Mouse (Mus musculus): ENCODE data around the gene Scoc. TPM values are rescaled to one million over a fixed set of nuclear protein-coding genes. Genes with fewer than 3 reads are reported as not detected.
A peak's percentile ranks its signal among the peaks of the same experiment; 100 is the strongest.
"Not testable (repeated sequence)": the region's sequence is repeated elsewhere in the genome, so short reads cannot be mapped to it uniquely, and the experiment has no call there.

Scoc gene
- total RNA-seq (2022): 10 to 100 TPM; 64.7 to 84.2 (median 75.1) TPM

DNA sequence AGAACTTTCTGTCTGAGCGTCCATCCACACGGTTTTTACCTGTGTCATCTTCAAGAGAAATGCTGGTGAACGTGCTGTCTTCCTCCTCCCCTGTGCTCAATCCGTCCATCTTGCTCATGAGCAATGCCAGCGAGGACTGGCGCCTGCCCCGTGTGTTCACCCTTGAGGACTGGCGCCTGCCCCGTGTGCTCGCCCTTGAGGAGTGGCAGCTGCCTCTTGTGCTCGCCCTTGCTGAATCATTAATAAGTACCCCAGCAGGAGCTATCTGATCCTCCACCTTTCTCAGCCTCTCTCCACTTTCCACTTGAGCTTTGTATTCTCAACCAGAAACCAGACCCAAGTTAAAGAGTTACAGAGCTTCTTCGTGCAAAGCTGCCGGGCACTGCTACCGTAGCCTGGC is at the start of gene Scoc:
Gene Scoc, minus strand, starts transcription at position 170 of the 400 bp plus-strand sequence.
- DNase-seq: no peak

DNA sequence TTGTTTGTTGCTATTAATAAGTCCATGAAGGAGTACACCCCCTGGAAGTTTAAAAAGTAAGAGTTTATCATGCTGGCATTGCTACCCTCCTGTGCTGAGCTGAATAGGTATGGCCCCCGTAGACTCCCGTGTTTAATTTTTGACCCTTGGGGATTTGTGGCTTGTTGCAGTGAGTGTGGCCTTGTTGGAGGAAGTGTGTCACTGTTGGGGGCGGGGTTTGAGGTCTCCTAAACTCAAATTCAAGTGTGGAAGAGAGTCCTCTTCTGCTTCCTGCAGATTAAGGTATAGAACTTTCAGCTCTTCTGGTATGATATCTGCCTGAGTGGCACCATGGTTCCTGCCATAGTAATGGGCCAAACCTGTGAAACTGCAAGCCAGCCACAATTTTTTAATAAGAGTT is 1.4 kb upstream of the Scoc start:
- DNase-seq: no peak

DNA sequence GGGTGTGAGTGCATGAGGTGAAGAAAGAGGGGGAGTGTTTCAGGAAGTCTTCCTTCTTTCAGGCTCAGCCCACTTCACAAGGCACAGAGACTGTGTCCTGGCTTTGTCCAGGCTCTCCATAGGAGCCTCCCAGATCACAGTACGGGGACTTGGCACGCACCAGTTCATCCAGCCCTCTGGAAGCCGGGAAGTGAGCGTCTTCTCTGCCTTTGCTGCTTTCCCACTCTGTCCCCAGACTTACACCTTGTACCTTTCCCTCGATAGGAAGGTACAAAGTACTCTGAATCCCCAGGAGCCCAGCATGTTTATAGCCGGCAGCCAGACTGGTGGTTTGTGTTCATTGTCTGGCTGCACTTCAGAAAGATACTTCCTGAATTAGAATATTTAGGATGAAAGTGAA is 1.1 kb downstream of the Scoc start:
- DNase-seq: no peak

DNA sequence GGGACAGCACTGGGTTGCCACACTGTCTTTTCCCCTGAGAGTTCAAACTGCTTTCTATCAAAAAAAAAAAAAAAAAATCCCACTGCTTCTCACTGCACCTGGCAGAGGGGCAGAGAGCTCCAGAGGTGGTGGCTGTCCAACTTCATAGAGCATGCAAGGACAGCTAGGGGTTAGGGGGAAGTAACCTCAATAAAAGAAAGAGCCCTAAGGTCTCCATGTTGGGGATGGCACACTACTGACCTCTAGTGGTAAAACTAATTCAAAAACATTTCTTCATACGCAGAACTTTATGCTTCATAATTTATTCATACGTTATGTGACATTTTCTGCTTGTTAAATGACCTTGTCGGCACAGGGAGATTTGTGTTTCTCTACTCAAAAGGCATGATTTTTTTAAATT is 7.1 kb downstream of the Scoc start:
- DNase-seq: no peak

DNA sequence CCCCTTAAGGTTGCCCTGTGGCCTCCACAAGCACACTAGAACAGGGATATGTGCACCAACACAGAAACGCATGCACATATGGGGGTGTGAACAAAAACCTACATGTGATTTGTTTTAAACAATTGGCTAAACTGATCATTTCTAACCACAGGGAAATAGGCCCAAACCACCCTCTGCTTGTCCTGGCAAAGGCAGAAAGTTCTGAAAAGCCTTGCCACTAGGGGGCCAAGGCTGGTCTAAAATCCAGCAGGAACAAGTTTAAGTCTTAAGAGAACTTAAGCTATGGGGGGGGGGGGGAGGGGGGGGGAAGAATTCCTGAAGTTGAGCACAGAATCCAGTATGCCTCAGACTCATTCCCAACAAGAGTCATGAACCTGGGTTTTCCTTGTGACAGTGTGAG is 8.2 kb downstream of the Scoc start:
- DNase-seq: no peak

DNA sequence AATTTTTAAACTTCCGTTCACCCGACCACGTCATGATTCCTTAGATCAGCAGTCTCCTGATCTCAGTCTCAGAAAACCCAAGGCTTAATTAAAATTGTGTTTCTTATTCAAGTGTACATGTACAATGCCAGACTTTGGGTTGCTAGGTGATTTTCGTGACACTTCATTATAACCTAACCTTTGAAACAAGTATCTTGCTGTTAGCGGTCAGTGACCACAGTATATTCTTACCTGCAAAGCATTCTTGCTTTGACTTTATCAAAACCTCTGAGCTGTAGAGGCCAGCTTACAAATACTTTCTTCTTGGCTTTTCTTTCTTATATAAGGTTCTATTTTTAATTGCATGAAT is 15.2 kb downstream of the Scoc start:
- no peak for DNase-seq

DNA sequence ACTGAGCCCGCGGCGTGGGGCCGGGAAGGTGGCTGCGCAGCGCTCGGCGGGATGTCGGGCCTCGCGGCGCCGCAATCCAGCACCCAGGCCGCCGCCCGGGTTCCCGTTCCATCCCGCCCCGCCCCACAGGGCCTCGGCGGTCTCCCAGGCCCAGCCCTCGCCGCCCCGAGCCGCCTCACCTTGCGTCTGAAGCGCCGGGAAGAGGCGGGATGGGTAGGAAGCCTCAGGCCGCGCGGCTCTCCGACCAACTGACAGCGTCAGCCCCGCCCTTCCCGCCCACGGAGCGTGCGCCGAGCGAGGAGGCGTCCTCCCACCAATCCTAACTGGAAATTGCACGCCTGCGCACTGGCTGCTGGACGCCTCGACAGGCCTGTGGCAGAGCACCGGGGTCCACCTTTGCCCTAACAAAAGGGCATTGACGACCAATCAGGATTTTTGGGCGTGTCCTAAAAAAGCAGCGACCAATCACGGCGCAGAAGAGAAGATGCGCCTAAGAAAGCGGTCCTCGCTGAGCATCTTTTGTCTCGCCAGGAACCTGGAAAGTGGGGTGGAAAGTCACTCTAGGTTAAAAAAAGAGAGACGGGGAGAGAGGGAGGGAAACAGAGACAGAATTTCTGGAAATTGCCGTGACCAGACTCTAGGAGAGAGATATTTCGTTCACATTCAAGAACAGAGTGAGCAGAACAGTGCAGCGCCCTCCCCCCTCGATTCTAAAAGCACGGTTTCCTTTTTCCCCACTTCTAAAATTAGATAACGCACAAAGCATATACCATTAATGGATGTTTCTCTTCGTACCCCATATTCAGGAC is 15.7 kb downstream of the Scoc start:
- peak; percentile 97 for DNase-seq

DNA sequence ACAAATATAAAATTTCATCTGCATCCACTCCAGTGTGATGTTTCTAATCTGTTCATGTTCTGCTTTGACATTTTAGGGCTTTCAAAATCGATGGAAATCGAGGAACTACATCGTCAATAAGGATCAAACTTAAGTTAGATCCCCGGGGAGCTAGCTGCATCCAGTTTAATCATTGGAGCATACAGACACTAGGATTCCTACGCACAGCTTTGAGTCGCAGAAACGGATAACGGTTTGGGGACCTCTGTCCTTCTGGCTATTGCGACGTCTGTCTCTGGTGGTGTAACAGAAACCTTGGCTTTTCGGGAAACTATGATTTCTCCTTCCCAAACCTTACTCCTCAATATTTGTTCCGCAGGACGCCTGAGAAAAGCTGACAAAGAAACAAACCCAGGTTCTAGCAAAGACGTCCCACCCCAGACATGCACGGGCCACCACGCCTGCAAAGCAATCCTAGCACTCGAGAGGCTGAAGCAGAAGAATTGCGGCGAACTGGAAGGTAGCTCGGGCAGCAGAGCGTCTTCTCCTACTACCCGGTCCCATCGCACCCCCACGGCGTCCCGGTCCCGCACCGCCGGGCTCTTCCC is 16.4 kb downstream of the Scoc start:
- DNase-seq: no peak

DNA sequence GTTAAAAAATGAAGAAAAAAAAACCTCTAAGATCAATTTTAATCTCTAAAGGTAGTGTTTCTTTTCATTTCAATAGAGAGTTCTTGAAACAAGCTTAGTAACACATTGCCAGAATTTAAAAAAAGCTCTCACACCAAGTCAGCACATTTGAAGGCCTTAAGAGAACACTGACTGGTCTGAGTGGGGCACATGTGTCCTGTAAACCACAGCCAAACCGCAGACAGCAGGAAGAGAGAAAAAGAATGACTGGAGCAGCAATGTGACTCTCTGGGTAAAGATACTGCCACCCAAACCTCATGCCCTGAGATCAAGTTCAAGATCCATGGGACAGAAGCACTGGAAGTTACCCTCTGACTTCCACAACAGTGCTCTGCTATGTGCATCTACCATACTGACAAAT is 21.1 kb downstream of the Scoc start:
- DNase-seq: no peak

DNA sequence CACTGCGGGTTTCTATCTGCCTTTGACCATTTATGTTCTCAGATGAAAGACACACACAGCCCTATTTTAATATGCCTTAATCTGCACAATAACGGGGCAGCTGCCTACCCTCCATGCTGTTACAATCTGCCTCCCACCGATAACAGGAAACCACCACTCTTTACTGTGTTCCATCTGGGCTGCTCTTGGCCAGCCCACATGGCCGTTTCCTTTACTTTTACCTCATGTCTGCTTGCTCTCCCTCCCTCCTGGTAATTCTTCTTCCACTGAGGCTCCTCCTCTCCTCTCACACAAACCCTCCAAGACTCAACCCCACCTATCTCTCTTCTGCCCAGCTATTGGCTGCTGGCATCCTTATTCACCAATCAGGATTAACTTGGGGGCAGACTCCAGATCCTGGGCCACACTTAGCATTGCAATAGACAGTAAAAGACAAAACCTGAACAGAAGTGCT is 29.1 kb downstream of the Scoc start:
- no peak for DNase-seq

DNA sequence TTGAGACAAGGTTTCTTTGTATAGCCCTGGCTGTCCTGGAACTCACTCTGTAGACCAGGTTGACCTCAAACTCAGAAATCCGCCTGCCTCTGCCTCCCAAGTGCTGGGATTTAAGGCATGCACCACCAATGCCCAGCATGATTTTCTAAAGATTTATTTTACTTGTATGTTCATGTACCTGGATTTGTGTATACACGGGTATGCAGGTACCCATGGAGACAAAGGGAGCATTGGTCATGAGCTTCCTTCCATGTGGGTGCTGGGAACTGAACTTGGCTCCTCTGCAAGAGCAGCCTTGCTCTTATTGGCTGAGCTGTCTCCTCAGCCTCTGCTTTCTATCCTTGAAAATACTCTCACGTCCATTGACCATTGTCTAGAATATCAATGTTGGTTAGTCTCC is 29.6 kb downstream of the Scoc start:
- DNase-seq: not testable (repeated sequence)

DNA sequence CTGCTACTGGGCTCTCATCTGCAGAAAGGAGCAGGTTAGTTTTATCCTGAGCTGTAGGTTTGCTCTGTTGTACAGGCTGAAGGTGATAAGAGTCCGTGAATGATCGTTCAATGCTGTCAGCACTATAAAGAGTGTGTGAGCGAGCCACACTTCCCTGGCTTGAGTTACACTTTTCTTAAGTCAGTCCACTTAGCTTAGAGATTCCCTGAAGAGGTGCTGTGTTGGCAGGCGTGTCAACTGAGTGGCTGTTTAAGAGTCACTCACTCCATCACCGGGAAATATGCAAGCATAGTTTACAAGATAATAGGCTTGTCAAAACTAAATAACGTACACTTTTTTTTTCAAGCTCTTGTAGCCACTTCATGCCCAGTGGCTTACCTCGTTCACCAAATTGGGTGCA is 31.2 kb downstream of the Scoc start:
- no peak for DNase-seq

DNA sequence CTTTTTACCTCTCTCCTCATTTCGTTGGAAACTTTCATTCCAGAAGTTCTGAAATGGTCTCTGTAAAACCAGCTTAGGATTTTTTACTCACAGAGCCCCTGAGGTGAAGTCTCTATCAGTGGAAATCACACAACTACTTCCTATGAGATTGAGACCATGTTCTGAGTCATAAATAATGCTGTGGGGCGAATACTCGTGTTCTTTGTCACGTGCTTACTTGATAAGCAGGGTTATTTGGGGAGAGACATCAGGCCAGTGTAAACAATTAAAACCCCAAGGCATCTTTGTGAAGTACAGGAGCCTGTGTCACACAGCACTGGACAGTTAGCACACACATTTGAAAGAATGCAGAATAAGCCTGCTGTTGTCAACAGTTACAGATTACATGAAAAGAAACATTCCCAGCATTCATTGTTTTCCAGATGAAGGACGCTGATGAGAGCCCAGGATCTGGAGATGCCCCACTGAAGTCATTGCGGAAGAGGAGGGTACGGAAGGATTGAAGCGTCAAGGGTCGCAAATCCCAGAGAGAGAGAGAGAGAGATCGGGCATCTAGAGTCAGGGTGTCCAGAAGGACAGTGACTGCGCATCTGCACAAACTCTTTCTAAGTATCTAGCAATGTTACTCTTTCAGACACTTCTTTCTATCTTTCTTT is 32.0 kb downstream of the Scoc start:
- DNase-seq: no peak

DNA sequence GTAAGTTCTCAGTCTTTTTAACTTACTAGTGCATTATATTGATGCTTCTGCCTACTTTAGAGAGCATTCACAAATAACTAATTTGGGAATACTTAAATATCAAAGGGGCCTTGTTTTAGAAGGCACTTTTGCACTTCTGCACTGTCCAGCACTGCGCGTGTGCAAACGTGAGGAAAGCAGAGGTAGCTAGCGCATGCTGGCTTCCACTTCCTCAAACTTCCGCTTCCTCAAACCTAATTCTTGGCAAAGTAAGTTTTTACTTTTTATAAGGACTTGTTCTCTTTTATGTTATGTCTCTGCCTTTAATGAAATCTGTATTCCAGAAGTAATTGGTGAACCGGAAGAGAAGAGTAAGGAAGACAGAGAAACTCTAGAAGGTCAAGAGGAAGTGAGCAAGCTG is 33.0 kb downstream of the Scoc start:
- DNase-seq: no peak

DNA sequence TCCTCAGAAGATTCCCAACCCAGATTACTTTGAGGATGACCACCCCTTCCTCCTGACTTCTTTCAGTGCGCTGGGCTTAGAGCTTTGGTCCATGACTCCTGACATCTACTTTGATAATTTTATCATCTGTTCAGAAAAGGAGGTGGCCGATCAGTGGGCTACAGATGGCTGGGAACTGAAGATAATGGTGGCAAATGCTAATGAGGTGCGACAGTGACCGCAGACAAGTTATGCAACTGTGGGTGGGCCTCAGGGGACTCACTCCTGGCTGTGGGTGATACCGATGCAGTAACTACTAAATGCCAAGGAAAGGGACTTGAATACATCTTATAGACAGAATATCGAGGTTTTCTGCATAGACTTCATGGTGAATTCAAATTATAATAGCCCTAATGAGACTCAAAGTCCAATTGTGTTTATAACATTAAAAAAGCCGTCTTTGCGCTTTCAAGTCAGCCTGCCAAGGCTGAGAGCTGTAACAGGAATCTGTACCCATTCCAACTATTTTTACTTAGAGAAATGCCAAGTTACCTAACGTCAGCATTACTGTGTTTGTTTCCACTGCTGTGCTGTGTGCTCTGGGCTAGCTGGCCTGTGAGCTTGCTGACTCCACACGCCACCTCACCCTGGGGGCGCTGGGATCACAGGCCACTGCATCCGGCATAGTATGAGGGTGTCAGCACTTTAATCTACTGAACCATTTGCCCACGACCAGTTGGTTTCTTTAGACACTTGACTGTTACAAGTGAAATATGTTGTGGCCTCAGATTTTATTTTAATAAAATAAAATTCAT is 35.0 kb downstream of the Scoc start:
- no peak for DNase-seq

DNA sequence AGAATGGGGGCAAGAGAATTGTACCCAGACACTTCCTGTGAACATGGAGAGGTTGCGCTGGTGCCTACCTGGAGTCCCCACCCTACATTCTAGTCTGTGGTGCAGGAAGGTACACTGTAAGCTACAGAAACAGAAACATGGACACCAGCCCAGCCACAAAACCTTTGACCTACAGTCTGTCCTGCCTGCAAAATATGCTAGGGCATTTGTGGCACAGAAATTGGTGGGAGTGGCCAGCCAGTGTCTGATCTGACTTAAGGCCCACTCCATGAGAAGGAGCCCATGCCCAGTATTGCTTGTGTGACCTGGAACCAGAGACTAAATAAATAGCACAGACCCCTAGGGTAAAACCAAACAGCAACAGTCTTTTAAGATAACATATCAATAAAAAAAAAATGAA is 36.8 kb downstream of the Scoc start:
- no peak for DNase-seq

DNA sequence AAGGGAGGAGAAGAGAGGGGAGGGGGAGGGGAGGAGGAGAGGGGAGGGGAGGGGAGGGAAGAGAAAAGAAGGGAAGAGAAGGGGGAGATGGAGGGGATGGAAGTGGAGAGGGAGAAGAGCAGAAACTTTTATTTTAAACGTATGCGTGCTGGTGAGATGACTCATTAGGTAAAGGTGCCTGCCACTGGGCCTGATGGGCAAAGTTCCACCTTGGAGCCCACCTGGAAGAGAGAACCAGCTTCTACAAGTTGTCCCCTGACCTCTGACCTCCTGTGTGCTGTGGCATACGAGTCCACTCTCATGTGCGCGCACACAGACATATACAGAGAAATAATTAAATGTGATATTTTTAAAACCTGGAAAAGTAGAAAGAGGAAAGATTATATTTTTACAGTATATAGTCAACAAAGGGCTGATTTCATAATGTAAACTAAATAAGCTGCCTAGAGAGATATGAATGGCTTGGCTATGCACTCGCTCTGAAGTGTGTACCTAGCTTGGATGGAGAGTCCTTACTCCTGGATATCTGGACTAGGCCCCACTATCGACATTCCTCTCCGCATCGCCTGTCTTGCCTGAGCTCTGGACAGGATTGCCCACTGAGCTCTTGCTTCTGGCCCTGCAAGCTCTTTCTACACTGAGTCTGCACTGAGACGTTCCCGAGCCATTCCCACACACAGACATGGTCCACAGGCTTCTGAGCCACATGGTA is 39.2 kb downstream of the Scoc start:
- DNase-seq: no peak

DNA sequence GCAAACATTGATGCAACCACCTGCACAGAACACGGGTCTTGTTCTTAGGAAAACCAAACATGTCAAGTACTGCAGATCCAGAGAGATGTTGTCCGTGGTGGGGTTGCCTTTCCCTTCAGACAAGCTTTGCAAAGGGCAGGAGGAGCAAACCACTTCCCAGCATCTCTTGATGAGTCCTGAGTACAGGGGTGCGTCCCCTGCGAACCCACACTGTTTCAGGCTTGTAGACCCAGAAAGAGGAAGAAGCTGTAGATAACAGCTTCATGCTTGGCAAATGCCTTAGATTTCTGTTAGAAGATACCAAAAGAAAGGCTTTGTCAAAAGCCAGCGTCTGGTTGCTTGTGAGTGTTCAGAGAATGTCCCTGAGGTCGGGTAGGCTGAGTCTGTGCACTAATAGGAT is 40.2 kb downstream of the Scoc start:
- no peak for DNase-seq

DNA sequence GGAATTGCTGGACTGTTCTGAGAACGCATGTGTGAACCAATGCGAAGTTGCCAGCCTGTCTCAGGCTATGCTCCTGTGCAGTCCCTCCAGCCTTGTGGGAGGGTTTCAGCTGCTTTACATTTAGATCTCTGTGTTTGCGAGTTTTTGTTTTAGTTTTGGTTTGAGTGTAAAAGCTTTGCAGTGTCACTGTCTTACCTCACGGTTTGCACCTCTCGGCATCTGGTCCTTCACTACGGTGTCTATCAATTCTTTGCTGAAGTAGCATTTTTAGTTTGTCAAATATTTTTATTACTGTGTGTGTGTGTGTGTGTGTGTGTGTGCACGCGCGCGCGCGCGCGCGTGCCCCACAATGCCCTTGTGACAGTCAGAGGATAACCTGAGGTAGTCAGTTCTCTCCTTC is 41.3 kb downstream of the Scoc start:
- DNase-seq: no peak

DNA sequence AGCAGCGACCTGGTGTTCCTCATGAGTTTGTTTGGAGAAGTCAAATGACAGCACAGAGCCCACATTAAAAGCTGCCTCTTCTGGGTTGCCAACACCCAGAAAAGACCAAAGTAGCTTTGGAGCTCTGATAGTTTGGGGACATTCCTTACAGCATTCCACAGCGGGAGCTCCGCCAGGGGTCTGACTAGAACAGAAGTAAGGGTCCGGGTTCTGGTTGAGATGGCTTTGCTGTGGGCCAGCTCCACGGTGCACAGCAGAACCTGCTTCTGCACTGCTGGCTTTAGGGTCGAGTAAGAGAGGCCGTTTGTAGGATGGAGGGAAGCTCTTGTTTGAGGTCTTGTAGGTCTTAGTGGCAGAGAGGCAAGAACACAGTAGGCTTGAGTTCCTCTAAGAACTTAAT is 49.7 kb downstream of the Scoc start:
- DNase-seq: no peak

DNA sequence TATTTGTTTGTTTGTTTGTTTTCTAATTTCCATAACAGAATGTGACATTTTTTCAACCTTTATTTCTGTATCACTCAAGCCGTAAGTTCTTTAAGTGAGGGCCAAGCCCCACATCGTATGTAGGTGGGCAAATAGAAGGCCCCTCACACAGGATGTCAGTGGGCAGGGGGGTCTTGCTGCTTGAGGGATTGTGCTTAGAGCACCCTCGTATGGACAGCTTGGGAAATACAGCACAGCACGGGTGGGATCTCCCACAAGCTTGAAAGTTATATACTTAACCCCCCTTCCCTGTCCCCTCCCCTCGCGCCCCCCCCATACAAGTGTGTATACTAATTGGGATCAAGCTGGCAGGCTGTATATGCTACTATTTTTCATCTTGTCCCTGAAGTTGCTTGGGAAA is 51.4 kb downstream of the Scoc start:
- DNase-seq: no peak

DNA sequence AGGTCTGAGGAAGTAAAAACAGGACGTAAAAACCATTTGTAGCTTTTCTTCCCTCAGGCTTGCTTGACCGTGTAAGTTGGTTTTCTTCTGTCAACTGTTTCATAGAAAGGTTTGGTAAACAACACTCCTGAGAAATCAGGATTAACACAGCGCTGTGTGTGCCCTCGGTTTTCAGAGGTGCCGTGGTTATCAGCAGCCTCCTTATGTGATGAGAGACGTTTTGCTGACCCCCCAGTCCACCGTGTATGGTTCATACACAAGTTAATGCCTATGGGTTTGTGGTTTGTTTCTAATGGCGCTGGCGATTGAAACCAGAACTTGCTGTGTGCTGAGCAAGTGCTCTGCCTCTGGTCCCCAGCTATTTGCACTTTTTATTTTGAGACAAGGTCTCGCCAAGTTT is 52.6 kb downstream of the Scoc start:
- no peak for DNase-seq

DNA sequence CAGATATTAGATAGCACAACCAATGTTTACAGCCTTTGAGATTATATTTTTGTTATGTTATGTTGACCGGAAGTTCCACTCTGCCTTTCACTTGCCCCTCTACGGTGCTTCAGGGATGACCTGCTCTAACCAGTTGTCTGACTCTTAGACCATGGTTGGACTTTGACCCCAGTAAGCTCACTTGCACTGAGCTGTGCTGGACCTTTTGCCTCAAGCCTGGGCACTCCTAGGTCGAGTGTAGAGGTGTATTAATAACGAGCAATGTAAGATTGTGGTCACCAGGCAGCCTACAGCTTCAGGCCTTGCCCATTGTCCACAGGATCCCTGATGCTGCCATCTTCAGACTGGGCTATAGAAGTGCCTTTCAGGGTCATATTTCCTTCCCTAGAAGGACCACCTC is 60.5 kb downstream of the Scoc start:
- DNase-seq: no peak

Measured in adrenal gland, adult 8-10 months (tissue).